Mouse (Mus musculus) hindbrain, embryonic 11.5 days (tissue): ENCODE measurements around the gene Ap1g2. TPM values are rescaled to one million over a fixed set of nuclear protein-coding genes. Genes with fewer than 3 reads are reported as not detected.
A peak's percentile ranks its signal among the peaks of the same experiment; 100 is the strongest.

Experiments
- ATAC-seq: fragments of 200-750 bp; cut with Nextera tagmentation; 2 replicates; pipeline ENCODE4 v1.8.0; 2017; ENCODE audit warnings: mild to moderate bottlenecking, moderate TSS enrichment, moderate library complexity; ENCODE audit not compliant: low FRiP score
- DNase-seq: peaks from one replicate; pipeline ENCODE4 v3.0.0-alpha.2; 2015; ENCODE audit warnings: low spot score
- H3K27ac ChIP-seq: fragments of 300-500 bp; sonication (generic); 2 replicates; pipeline ENCODE4 v1.5.1; 2014; ENCODE audit warnings: mild to moderate bottlenecking, low read depth, low read length
- H3K27me3 ChIP-seq: fragments of 300-500 bp; sonication (generic); 2 replicates; pipeline ENCODE4 v1.6.1; 2014; ENCODE audit warnings: mild to moderate bottlenecking, low read length, moderate library complexity, mixed read lengths; ENCODE audit not compliant: control insufficient read depth, insufficient read depth
- H3K36me3 ChIP-seq: fragments of 300-500 bp; sonication (generic); 2 replicates; pipeline ENCODE4 v1.6.1; 2014; ENCODE audit warnings: mild to moderate bottlenecking, low read length, moderate library complexity, mixed read lengths; ENCODE audit not compliant: control insufficient read depth, insufficient read depth
- H3K4me1 ChIP-seq: fragments of 300-500 bp; sonication (generic); replicated peaks from 2 replicates; pipeline ENCODE4 v1.6.1; 2014; ENCODE audit warnings: low read length, mixed read lengths; ENCODE audit not compliant: control insufficient read depth, insufficient read depth
- H3K4me2 ChIP-seq: fragments of 300-500 bp; sonication (generic); replicated peaks from 2 replicates; pipeline ENCODE4 v1.6.1; 2014; ENCODE audit warnings: mild to moderate bottlenecking, low read depth, low read length
- H3K4me3 ChIP-seq: fragments of 300-500 bp; sonication (generic); 2 replicates; pipeline ENCODE4 v1.5.1; 2014; ENCODE audit warnings: low read depth, low read length
- H3K9ac ChIP-seq: fragments of 300-500 bp; sonication (generic); 2 replicates; pipeline ENCODE4 v1.6.1; 2014; ENCODE audit warnings: low read depth, low read length
- H3K9me3 ChIP-seq: fragments of 300-500 bp; sonication (generic); 2 replicates; pipeline ENCODE4 v1.6.1; 2016; ENCODE audit warnings: low read length; ENCODE audit not compliant: control insufficient read depth
- whole genome bisulfite sequencing: fragments of 180-500 bp; shearing (Covaris S2); extraction: QIAGEN DNeasy Blood & Tissue Kit; methylation state at CpG from one replicate; pipeline ENCODE4 v1.1.7; 2014; 5-methylcytosine and 5-hydroxymethylcytosine counted together
- polyA plus RNA-seq: library from polyadenylated mRNA; unstranded; fragments of >200 nt; fragmentation: Nextera tagmentation; extraction: Ambion mirVana; gene quantifications from 2 replicates; pipeline ENCODE4 v1.2.1, GENCODE M21; 2014

Gene Ap1g2
- polyA plus RNA-seq, 1 experiment from 2014 or later, result 9.4 TPM

GRCm38 (mm10) chr14:55116425-55117200 lies 10.2 kb upstream of the Ap1g2 start, which contains the start of gene Jph4:
Gene Jph4 (minus strand): TSS chr14:55116935.
- peak within 1 kb of the TSS; percentile 99 for H3K4me2 ChIP-seq
- WGBS, result 5% methylated on average over 21 of the region's 21 CpGs
- peak within 1 kb of the TSS; percentile 49; the same call in 1 of the 2 replicates for H3K27ac ChIP-seq
- peak; percentile 22; the same call in 1 of the 2 replicates for ATAC-seq
- H3K4me3 ChIP-seq, result peak within 1 kb of the TSS; percentile 65
- no peaks in the 10 kb centered on the region for H3K9me3 ChIP-seq
- peaks cover 9% of the 10 kb centered on the region; the same call in 1 of the 2 replicates for H3K4me1 ChIP-seq
- no peaks in the 10 kb centered on the region for H3K36me3 ChIP-seq
- H3K27me3 ChIP-seq, result peaks cover 40% of the 10 kb centered on the region
- peak; percentile 35 for DNase-seq
- peak within 1 kb of the TSS; percentile 69 for H3K9ac ChIP-seq

GRCm38 (mm10) chr14:55115846-55116245 lies 9.5 kb upstream of the Ap1g2 start:
- peak; percentile 41 for DNase-seq
- H3K4me3 ChIP-seq, result peak overlapping the region; percentile 65
- H3K36me3 ChIP-seq, result no peaks in the 10 kb centered on the region
- peaks cover 9% of the 10 kb centered on the region; the same call in 1 of the 2 replicates for H3K4me1 ChIP-seq
- under 1% methylated on average over 8 of the region's 8 CpGs for WGBS
- peak overlapping the region; percentile 69 for H3K9ac ChIP-seq
- H3K27ac ChIP-seq, result 0 out of 2 replicates have a peak overlapping the region, but pooled peaks have one; percentile 49
- peak; percentile 51 for ATAC-seq
- H3K4me2 ChIP-seq, result peak overlapping the region; percentile 99
- peaks cover 40% of the 10 kb centered on the region for H3K27me3 ChIP-seq
- no peaks in the 10 kb centered on the region for H3K9me3 ChIP-seq

- Histone ChIP-seq H3K4me2 (peak overlapping the region; percentile 99), H3K27me3 (peaks cover 45% of the 10 kb centered on the region), H3K4me3 (peak overlapping the region; percentile 65), H3K36me3 (no peaks in the 10 kb centered on the region), H3K9me3 (no peaks in the 10 kb centered on the region), H3K9ac (peak overlapping the region; percentile 69), H3K27ac (no peak overlapping the region), H3K4me1 (peaks cover 9% of the 10 kb centered on the region; the same call in 1 of the 2 replicates)
- DNase-seq (peak; percentile 73), ATAC-seq (peak; percentile 63)
- WGBS, result under 1% methylated on average over 73 of the region's 78 CpGs
Observed at GRCm38 (mm10) chr14:55114759-55115701, 8.6 kb upstream of the Ap1g2 start.

- peaks cover 47% of the 10 kb centered on the region for H3K27me3 ChIP-seq
- H3K4me2 ChIP-seq, result peak overlapping the region; percentile 99
- WGBS, result 12% methylated on average over 26 of the region's 26 CpGs
- H3K4me1 ChIP-seq, result peaks cover 12% of the 10 kb centered on the region; the same call in 1 of the 2 replicates
- no peaks in the 10 kb centered on the region for H3K36me3 ChIP-seq
- H3K4me3 ChIP-seq, result peak overlapping the region; percentile 65
- no peak overlapping the region for H3K9ac ChIP-seq
- H3K27ac ChIP-seq, result no peak overlapping the region
- H3K9me3 ChIP-seq, result no peaks in the 10 kb centered on the region
- ATAC-seq, result no peak; the same call in 1 of the 2 replicates
- no peak for DNase-seq
Observed at GRCm38 (mm10) chr14:55113975-55114645, 7.7 kb upstream of the Ap1g2 start.

- H3K27ac ChIP-seq, result no peak overlapping the region
- H3K4me3 ChIP-seq, result no peak overlapping the region
- H3K4me2 ChIP-seq, result peak overlapping the region; percentile 6; the same call in 1 of the 2 replicates
- H3K9ac ChIP-seq, result no peak overlapping the region
- no peaks in the 10 kb centered on the region for H3K9me3 ChIP-seq
- 69% methylated on average over 50 of the region's 51 CpGs for WGBS
- ATAC-seq, result no peak
- H3K36me3 ChIP-seq, result no peaks in the 10 kb centered on the region
- no peak for DNase-seq
- peaks cover 47% of the 10 kb centered on the region for H3K27me3 ChIP-seq
- H3K4me1 ChIP-seq, result peaks cover 14% of the 10 kb centered on the region
Observed at GRCm38 (mm10) chr14:55113351-55113974, 7.1 kb upstream of the Ap1g2 start.

- Histone ChIP-seq H3K4me1 (peaks cover 17% of the 10 kb centered on the region), H3K9me3 (no peaks in the 10 kb centered on the region), H3K27me3 (peaks cover 41% of the 10 kb centered on the region), H3K27ac (no peak overlapping the region), H3K4me3 (no peak overlapping the region), H3K4me2 (no peak overlapping the region), H3K9ac (no peak overlapping the region), H3K36me3 (no peaks in the 10 kb centered on the region)
- no peak for ATAC-seq
- DNase-seq, result no peak
- WGBS, result 81% methylated on average over 2 of the region's 2 CpGs
Observed at GRCm38 (mm10) chr14:55111720-55112119, 5.3 kb upstream of the Ap1g2 start.

GRCm38 (mm10) chr14:55110076-55110475 lies 3.7 kb upstream of the Ap1g2 start:
- H3K4me2 ChIP-seq, result no peak overlapping the region
- no peak overlapping the region for H3K27ac ChIP-seq
- H3K4me3 ChIP-seq, result no peak overlapping the region
- no peaks in the 10 kb centered on the region for H3K36me3 ChIP-seq
- DNase-seq (no peak), ATAC-seq (no peak)
- H3K9ac ChIP-seq, result no peak overlapping the region
- peaks cover 29% of the 10 kb centered on the region for H3K27me3 ChIP-seq
- H3K9me3 ChIP-seq, result no peaks in the 10 kb centered on the region
- 21% methylated on average over 9 of the region's 9 CpGs for WGBS
- H3K4me1 ChIP-seq, result peaks cover 19% of the 10 kb centered on the region
